Mouse (Mus musculus) left cerebral cortex, postnatal 10 days (tissue): ENCODE results near the gene Bcor. TPM values are rescaled to one million over a fixed set of nuclear protein-coding genes. Genes with fewer than 3 reads are reported as not detected.
A peak's percentile ranks its signal among the peaks of the same experiment; 100 is the strongest.

ENCODE experiments used
- DNase-seq, 2 experiments: peaks; one replicate each; pipeline ENCODE4 v3.0.0; 2021 to 2022; ENCODE audit warnings: low spot score in 2 of 2, mixed read lengths in 1 of 2; ENCODE audit errors: extremely low spot score in 1 of 2
- intact Hi-C: fragments of 180-260 bp; cut with DNase I; formaldehyde crosslinking; loops from one replicate; pipeline ENCODE4 v1.15.1; 2025
- total RNA-seq, 2 experiments: library from RNA; stranded (reverse); gene quantifications; 2 replicates each; pipeline ENCODE4 v1.2.3; 2021

Bcor gene
- total RNA-seq, 2 experiments from 2014 or later, result 24.8 to 25.8 TPM

GRCm38 (mm10) chrX:12132541-12133177 lies 27.5 kb downstream of the Bcor start:
- no peak for DNase-seq
- intact Hi-C loops, result loop anchor here (5.0 kb wide), 1 partner anchor 45 kb away; no protein-coding TSS in a partner anchor

GRCm38 (mm10) chrX:12129828-12130809 lies 30.0 kb downstream of the Bcor start:
- no peak for DNase-seq
- intact Hi-C loops, result loop anchor here (5.0 kb wide), 1 partner anchor 43 kb away; no protein-coding TSS in a partner anchor

DNA sequence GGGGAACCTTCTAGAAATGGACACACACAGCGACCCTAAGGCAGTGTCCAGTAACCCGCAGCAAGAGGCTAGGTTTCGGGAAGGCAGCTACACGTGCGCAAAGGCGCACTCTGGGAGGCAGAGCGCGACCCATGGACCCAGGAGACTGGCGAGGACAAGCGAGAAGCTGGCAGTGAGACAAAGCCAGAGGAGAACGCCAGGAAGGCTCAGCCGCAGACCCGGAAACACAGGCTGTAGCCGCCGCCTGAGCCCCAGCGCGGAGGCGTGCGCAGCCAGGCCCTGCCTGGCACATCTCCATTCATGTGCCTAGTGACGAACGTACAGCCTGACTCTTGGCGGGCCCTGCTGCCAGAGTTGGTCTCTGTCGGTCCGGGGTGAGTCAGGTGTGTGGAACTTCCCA lies 30.9 kb downstream of the Bcor start:
- intact Hi-C loops, result no loop called here

DNA sequence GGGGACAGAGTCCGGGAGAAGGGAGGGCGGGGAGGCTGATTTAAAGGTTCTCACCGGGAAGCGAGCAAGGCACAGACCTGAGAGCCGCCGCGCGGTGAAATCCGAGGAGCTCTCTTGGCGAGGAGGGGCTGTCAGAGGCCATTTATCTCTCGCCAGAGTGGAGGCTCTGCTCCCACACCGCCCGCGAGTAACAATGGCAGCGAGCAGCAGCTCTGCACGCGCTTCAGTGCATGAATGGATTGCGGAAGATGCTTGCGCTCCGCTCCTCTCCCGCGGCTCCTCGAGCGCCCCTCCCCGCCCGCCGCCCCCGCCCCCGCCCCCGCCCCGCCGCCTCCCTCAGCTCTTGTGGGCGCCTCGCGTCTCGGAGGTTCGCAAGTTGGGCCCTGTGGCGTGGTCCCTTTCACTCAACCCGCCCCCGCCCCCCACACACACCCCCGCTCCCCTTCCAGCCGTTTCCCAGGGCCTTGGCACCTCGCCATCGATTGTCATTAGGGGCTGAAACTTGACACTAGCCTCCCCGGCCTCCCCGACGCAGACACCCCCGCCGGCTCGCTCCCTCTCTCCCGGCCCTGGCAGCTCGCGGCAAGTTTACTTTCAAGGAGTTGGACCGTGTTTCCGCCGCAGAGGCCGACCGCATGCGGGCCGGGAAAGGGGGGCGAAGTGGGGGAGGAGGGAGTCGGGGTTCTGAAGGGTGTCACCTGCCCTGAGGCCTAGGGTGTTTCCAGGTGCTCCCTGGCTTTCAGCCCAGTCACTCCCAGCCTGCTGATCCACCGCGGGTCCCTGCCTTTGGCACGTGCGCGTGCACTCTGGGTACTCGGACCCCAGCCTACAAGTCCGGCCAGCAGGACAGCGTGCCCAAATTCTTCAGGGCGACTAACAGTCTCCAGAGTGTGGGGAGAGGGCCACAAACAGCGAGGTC lies 31.7 kb downstream of the Bcor start:
- DNase-seq, result peak in 1 of 2 experiments; percentile 74
- intact Hi-C loops, result no loop called here

More for the DNA sequence above, 30.9 kb downstream of the Bcor start:
- peak in 1 of 2 experiments; percentile 55 for DNase-seq

DNA sequence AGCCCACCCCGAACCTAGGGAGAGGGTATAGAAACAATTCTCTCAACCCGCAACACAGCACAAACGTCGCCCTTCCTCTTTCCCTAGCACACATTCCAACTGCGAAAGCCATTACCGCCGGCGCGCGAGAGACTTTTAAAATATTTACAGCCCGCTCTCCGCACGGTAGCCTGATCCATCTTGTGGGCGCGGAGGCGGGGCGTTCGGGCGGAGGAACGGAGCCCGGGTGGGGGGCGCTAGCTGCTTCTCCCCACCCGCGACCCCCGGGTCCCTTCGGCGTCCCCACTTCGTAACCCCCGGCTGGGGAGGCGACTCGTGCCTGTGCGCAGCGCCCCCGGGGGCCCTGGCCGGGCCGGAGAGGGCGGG lies 32.4 kb downstream of the Bcor start:
- intact Hi-C loops, result no loop called here

GRCm38 (mm10) chrX:12127106-12127670 lies 33.0 kb downstream of the Bcor start:
- DNase-seq, result no peak
- intact Hi-C loops, result no loop called here

More for the DNA sequence above, 32.4 kb downstream of the Bcor start:
- DNase-seq, result peak in 1 of 2 experiments; percentile 35

DNA sequence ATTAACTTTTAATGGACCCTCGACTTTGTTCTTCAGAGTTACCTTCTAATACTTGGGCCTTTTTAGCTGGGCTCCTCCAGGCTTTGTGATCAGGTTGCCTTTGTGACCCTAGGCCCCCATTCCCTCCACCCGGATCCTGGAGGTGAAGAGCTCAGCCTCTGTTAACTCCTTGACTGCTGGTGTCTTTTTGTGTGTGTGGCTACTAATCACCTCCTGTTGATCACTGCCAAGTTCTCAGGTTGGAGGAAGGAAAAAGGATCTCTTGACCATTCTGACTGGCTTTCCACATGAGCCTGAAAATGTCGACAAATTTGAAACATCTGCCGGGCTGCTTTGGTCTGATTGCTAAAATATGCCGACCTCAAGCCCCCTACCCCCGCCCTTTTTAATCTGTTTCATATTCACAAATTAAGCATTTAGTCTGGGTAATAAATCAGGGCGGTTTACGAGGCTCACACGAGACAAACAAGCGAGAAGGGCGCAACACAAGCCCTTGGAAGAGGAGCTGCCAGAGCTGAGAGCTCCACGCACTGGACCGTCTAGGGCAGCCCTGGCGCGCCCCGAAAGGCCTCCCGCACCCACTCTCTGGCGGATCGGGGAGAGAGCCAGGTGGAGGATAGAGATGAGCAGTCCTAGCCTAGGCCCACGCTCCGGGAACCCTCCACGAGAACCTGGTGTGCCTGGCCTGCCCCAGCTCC lies 33.6 kb downstream of the Bcor start:
- DNase-seq, result no peak
- intact Hi-C loops, result no loop called here

- intact Hi-C loops, result no loop called here
Measured at GRCm38 (mm10) chrX:12124571-12124970, 35.6 kb downstream of the Bcor start.

DNA sequence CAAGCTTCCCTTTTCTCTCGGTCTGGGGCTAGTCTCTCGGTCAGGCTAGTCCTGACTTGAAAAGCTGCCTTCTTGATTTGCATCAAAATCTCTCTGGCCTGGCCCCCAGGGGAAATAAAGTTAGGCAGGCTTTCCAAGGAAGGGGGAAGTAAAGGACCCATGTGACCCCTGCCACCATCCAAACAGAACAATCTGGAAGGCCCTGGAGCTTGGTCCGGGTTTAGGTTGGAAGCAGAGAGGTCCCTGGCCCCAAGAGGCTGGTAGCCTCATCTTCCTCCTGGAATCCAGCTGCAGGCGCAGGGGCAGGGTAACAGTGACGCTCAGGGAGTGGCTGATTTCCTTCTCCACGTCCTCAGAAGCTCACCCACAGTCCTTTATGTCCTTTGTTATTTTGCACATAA lies 36.5 kb downstream of the Bcor start:
- intact Hi-C loops, result no loop called here

More at GRCm38 (mm10) chrX:12124571-12124970, 35.6 kb downstream of the Bcor start:
- no peak for DNase-seq

DNA sequence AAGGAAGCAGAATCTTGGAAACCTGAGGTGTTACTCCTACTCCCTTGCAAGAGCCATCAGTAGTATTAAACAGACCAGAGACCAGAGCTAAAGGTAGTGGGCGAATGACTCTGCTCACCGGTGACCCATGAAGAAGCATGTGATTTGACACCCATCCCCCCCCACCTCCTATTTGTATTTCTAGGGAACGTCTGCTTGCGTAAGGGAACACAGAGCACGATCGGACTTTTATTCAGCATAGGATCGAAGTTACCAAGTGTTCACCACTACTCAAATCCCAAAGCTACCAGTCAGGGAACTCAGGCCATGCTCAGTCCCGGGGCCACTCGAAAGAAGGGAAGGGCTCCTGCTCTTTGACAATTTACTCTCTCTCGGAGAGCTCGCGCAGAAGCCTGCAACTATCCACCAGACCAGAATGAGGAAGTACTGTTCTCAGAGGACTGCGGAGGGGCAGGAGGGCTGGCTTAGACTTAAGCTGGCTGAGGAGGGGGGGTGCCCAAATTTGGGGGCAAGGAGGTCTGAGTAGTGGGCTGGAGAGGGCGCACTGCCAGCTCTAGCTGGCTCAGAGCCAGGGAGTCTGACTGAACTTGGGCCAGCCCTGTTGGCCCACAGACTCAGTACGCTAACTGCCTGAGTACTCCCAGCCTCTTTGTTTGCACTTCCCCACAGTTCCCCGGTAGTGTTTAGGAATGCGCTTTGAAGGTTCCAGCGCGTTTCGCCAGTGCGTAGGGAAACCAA lies 37.4 kb downstream of the Bcor start:
- intact Hi-C loops, result no loop called here

More for the DNA sequence above, 36.5 kb downstream of the Bcor start:
- no peak for DNase-seq

DNA sequence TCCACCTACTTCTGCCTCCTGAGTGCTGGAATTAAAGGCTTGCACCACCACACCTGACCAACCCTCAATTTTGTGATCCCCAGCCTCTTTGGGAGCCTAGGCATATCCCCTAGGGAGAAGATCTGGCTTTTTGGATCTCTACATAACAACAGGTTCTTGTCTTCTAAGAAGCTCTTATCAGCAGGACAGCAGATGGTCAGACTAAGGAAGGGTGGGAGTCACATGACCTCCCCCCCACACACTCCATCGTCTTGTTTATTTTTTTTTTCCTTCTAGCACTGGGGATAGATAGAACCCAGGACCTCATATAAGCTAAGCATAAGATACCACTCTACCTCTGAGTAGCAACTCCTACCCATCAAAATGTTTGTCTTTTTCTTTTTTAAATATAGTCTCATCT lies 40.7 kb downstream of the Bcor start:
- intact Hi-C loops, result no loop called here
- DNase-seq, result no peak

More for the DNA sequence above, 37.4 kb downstream of the Bcor start:
- peak in 1 of 2 experiments; percentile 62 for DNase-seq

DNA sequence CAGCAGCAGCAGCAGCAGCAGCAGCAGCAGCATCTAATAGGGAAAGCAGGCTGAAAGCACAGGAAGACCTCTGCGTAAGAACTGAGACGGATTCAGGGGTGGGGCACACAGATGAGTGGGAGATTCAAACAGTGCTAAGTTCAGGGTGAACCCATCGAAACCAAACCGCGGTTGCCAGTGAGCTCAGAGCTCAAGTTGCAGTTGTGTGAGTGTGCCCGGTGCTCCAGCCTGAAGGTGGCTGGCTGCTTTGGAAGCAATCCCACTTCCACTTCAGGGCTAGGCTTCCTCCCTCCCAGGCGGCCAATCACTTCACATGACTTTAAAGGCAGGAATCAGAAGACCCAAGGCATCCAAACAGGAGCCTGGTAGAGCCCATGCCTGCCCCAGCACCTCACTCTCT lies 44.0 kb downstream of the Bcor start:
- intact Hi-C loops, result no loop called here
- no peak for DNase-seq

DNA sequence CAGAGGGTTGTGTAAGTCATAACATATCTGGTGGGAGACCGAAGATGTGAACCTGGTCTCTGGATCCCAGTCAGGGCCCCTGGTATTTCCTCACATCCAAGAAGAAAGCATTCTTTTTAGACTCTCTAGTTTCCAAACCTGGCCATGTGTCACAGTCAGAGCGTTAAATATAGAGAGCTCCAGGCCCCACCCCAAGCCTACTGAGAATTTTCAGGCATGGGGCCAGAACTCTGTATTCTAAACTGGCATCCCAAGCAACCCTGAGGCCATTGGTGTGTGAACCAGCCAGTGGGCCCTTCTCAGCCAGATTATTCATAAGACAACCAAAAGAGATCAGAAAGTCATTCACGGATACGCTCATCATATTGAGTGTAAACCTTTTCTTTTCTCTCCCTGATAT lies 48.0 kb downstream of the Bcor start:
- no peak for DNase-seq
- intact Hi-C loops, result no loop called here

DNA sequence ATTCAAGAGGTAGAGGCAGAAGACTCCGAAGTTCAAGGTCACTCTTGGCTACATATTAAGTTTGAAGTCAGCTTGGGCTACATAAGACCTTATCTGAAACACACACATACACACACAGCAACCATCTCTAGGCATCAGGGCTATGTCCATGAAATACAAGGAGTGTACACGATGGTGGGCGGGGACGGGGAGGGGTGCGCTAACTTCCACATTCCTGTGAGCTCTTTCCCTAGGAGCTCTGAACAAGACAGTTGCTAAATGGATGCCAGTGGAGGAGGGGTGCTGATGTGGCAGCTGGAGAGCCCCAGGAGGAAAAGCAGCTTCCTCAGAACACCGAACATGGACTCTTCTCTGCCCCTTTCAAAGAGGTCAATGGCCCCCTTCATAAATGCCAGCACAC lies 49.6 kb downstream of the Bcor start:
- intact Hi-C loops, result no loop called here
- DNase-seq, result no peak

DNA sequence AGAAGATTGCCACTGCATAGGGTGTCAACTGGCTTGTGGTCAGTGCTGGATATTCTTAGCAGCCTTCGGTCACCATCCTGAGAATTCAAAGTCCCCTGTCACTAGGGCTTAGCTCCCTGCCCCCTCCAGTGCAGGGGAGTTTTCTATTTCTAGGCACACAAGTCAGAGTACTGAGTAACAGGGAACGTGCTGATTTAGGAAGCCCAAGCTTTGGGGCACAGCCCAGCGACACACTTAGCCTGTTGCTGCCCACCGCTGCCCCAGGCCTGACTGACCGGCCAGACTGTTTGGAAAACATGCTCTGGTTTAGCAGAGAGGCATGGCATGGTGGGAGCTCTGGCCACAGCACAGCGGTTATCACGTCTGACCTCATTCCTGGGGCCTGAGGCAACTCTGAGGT lies 54.8 kb downstream of the Bcor start:
- intact Hi-C loops, result no loop called here

GRCm38 (mm10) chrX:12096783-12097526 lies 63.2 kb downstream of the Bcor start:
- intact Hi-C loops, result no loop called here
- no peak for DNase-seq

More for the DNA sequence above, 54.8 kb downstream of the Bcor start:
- no peak for DNase-seq

DNA sequence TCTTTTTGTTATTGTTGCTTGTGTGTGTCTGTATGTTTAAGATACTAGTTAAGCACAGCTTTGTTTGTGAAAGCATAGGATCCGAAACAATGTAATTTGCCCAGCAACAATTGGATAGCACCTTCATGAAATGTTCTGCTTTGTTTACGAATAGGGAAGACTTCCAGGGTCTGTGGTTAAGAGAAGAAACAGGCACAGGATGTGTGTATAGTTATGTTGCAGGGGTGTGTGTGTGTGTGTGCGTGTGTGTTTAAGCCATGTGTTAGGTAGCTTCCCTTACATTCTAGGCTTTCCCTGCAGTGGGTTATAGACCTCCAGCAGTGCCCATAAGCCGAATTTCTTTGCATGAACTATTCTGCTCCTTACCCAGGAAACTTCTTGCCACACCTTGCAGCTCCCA lies 66.8 kb downstream of the Bcor start:
- intact Hi-C loops, result loop anchor here (5.0 kb wide), 1 partner anchor 159 kb away; no protein-coding TSS in a partner anchor
- DNase-seq, result no peak
